Mouse (Mus musculus) heart, embryonic 12.5 days (tissue): ENCODE measurements at regions not wholly inside any gene's neighbourhood (a gene's known extent, or its start where the extent isn't known, plus 50 kb on each side); places are given as distances from the start of the nearest gene placed in this dataset.
"Not testable (repeated sequence)": the region's sequence is repeated elsewhere in the genome, so short reads cannot be mapped to it uniquely, and the experiment has no call there.

Experiments
- ATAC-seq: fragments of 200-750 bp; cut with Nextera tagmentation; 2 replicates; pipeline ENCODE4 v1.8.0; 2017; ENCODE audit warnings: moderate TSS enrichment, moderate library complexity; ENCODE audit not compliant: insufficient number of reproducible peaks, low FRiP score
- H3K27ac ChIP-seq: fragments of 300-500 bp; sonication (generic); 2 replicates; pipeline ENCODE4 v1.5.1; 2016; ENCODE audit warnings: mild to moderate bottlenecking, moderate library complexity; ENCODE audit not compliant: poor library complexity, severe bottlenecking
- H3K27me3 ChIP-seq: fragments of 300-500 bp; sonication (generic); replicated peaks from 2 replicates; pipeline ENCODE4 v1.6.1; 2016; ENCODE audit warnings: mild to moderate bottlenecking, moderate library complexity
- H3K36me3 ChIP-seq: fragments of 300-500 bp; sonication (generic); 2 replicates; pipeline ENCODE4 v1.6.1; 2016; ENCODE audit warnings: mild to moderate bottlenecking, moderate library complexity
- H3K4me1 ChIP-seq: fragments of 300-500 bp; sonication (generic); replicated peaks from 2 replicates; pipeline ENCODE4 v1.6.1; 2016; ENCODE audit warnings: mild to moderate bottlenecking
- H3K4me2 ChIP-seq: fragments of 300-500 bp; sonication (generic); 2 replicates; pipeline ENCODE4 v1.6.1; 2016; ENCODE audit warnings: mild to moderate bottlenecking, moderate library complexity
- H3K4me3 ChIP-seq: fragments of 300-500 bp; sonication (generic); 2 replicates; pipeline ENCODE4 v1.5.1; 2016; ENCODE audit warnings: mild to moderate bottlenecking
- H3K9ac ChIP-seq: fragments of 300-500 bp; sonication (generic); 2 replicates; pipeline ENCODE4 v1.6.1; 2016; ENCODE audit warnings: mild to moderate bottlenecking, moderate library complexity
- H3K9me3 ChIP-seq: fragments of 300-500 bp; sonication (generic); replicated peaks from 2 replicates; pipeline ENCODE4 v1.6.1; 2016; ENCODE audit warnings: mild to moderate bottlenecking, moderate library complexity
- WGBS: fragments of 180-500 bp; shearing (Covaris S2); methylation state at CpG from one replicate; pipeline ENCODE4 v1.1.7; 2016; 5-methylcytosine and 5-hydroxymethylcytosine counted together

- WGBS = 90% methylated on average over 14 of the region's 14 CpGs
Observed at GRCm38 (mm10) chr12:77526581-77526980, 288.7 kb downstream of the Fut8 start.

GRCm38 (mm10) chr12:77527499-77527898 is 289.6 kb downstream of the Fut8 start:
- Histone ChIP-seq H3K27ac (no peak overlapping the region), H3K4me2 (no peak overlapping the region), H3K4me1 (no peaks in the 10 kb centered on the region), H3K36me3 (no peaks in the 10 kb centered on the region), H3K4me3 (no peak overlapping the region), H3K27me3 (0 out of 2 replicates have a peak, but pooled peaks cover 4% of the 10 kb centered on the region), H3K9me3 (no peaks in the 10 kb centered on the region), H3K9ac (no peak overlapping the region)
- 73% methylated on average over 1 of the region's 1 CpGs for WGBS
- ATAC-seq = no peak

More at GRCm38 (mm10) chr12:77526581-77526980, 288.7 kb downstream of the Fut8 start:
- not testable (repeated sequence) for ATAC-seq, H3K36me3 ChIP-seq, H3K4me2 ChIP-seq, H3K27me3 ChIP-seq, H3K27ac ChIP-seq, H3K4me3 ChIP-seq, H3K9me3 ChIP-seq, H3K4me1 ChIP-seq, H3K9ac ChIP-seq

GRCm38 (mm10) chr12:77527953-77528865 is 290.3 kb downstream of the Fut8 start:
- 78% methylated on average over 9 of the region's 9 CpGs for WGBS
- no peak for ATAC-seq
- no peak overlapping the region for H3K4me3 ChIP-seq

GRCm38 (mm10) chr12:77528868-77529271 is 290.9 kb downstream of the Fut8 start:
- Histone ChIP-seq H3K4me2 (no peak overlapping the region), H3K27ac (no peak overlapping the region), H3K27me3 (0 out of 2 replicates have a peak, but pooled peaks cover 4% of the 10 kb centered on the region), H3K4me3 (no peak overlapping the region), H3K9me3 (no peaks in the 10 kb centered on the region), H3K9ac (no peak overlapping the region), H3K36me3 (no peaks in the 10 kb centered on the region), H3K4me1 (no peaks in the 10 kb centered on the region)
- 81% methylated on average over 8 of the region's 8 CpGs for WGBS
- no peak for ATAC-seq

More at GRCm38 (mm10) chr12:77527953-77528865, 290.3 kb downstream of the Fut8 start:
- no peaks in the 10 kb centered on the region for H3K4me1 ChIP-seq
- no peak overlapping the region for H3K4me2 ChIP-seq
- no peak overlapping the region for H3K27ac ChIP-seq
- no peaks in the 10 kb centered on the region for H3K36me3 ChIP-seq
- no peaks in the 10 kb centered on the region for H3K9me3 ChIP-seq
- no peak overlapping the region for H3K9ac ChIP-seq
- H3K27me3 ChIP-seq = 0 out of 2 replicates have a peak, but pooled peaks cover 4% of the 10 kb centered on the region

- 87% methylated on average over 4 of the region's 4 CpGs for whole genome bisulfite sequencing
- ATAC-seq = no peak
- H3K4me3 ChIP-seq = no peak overlapping the region
Observed at GRCm38 (mm10) chr12:77529414-77529813, 291.5 kb downstream of the Fut8 start.

GRCm38 (mm10) chr12:77529955-77530354 is 292.0 kb downstream of the Fut8 start:
- H3K36me3 ChIP-seq = no peaks in the 10 kb centered on the region
- H3K4me3 ChIP-seq = no peak overlapping the region
- no peak overlapping the region for H3K4me2 ChIP-seq
- 0 out of 2 replicates have a peak, but pooled peaks cover 4% of the 10 kb centered on the region for H3K27me3 ChIP-seq
- H3K4me1 ChIP-seq = no peaks in the 10 kb centered on the region
- no peak for ATAC-seq
- H3K27ac ChIP-seq = no peak overlapping the region
- 77% methylated on average over 3 of the region's 3 CpGs for WGBS
- H3K9ac ChIP-seq = no peak overlapping the region
- no peaks in the 10 kb centered on the region for H3K9me3 ChIP-seq

More at GRCm38 (mm10) chr12:77529414-77529813, 291.5 kb downstream of the Fut8 start:
- Histone ChIP-seq H3K4me2 (no peak overlapping the region), H3K4me1 (no peaks in the 10 kb centered on the region), H3K27me3 (0 out of 2 replicates have a peak, but pooled peaks cover 4% of the 10 kb centered on the region), H3K9ac (no peak overlapping the region), H3K36me3 (no peaks in the 10 kb centered on the region), H3K27ac (no peak overlapping the region), H3K9me3 (no peaks in the 10 kb centered on the region)

- 70% methylated on average over 5 of the region's 5 CpGs for WGBS
- no peak overlapping the region for H3K4me2 ChIP-seq
Observed at GRCm38 (mm10) chr12:77531294-77531693, 293.4 kb downstream of the Fut8 start.

GRCm38 (mm10) chr12:77532547-77532946 is 294.6 kb downstream of the Fut8 start:
- 71% methylated on average over 8 of the region's 8 CpGs for WGBS
- H3K9me3 ChIP-seq = no peaks in the 10 kb centered on the region
- no peak for ATAC-seq

More at GRCm38 (mm10) chr12:77531294-77531693, 293.4 kb downstream of the Fut8 start:
- no peak overlapping the region for H3K9ac ChIP-seq
- H3K4me3 ChIP-seq = no peak overlapping the region
- H3K36me3 ChIP-seq = no peaks in the 10 kb centered on the region
- H3K4me1 ChIP-seq = no peaks in the 10 kb centered on the region
- 0 out of 2 replicates have a peak, but pooled peaks cover 4% of the 10 kb centered on the region for H3K27me3 ChIP-seq
- H3K27ac ChIP-seq = no peak overlapping the region
- no peak for ATAC-seq
- H3K9me3 ChIP-seq = no peaks in the 10 kb centered on the region

GRCm38 (mm10) chr12:77533606-77534005 is 295.7 kb downstream of the Fut8 start:
- Histone ChIP-seq H3K27me3 (no peaks in the 10 kb centered on the region), H3K27ac (no peak overlapping the region), H3K4me3 (no peak overlapping the region), H3K36me3 (no peaks in the 10 kb centered on the region), H3K9ac (no peak overlapping the region), H3K9me3 (no peaks in the 10 kb centered on the region), H3K4me1 (no peaks in the 10 kb centered on the region), H3K4me2 (no peak overlapping the region)
- 82% methylated on average over 2 of the region's 2 CpGs for WGBS
- no peak for ATAC-seq

More at GRCm38 (mm10) chr12:77532547-77532946, 294.6 kb downstream of the Fut8 start:
- Histone ChIP-seq H3K36me3 (no peaks in the 10 kb centered on the region), H3K4me1 (no peaks in the 10 kb centered on the region), H3K27me3 (no peaks in the 10 kb centered on the region), H3K4me3 (no peak overlapping the region), H3K27ac (no peak overlapping the region), H3K4me2 (no peak overlapping the region), H3K9ac (no peak overlapping the region)

GRCm38 (mm10) chr12:77534079-77534478 is 296.2 kb downstream of the Fut8 start:
- no peak for ATAC-seq
- no peak overlapping the region for H3K27ac ChIP-seq
- H3K4me1 ChIP-seq = no peaks in the 10 kb centered on the region
- H3K4me2 ChIP-seq = no peak overlapping the region
- no peaks in the 10 kb centered on the region for H3K9me3 ChIP-seq
- no peaks in the 10 kb centered on the region for H3K27me3 ChIP-seq
- H3K36me3 ChIP-seq = no peaks in the 10 kb centered on the region
- H3K9ac ChIP-seq = no peak overlapping the region
- no peak overlapping the region for H3K4me3 ChIP-seq
- WGBS = 50% methylated on average over 3 of the region's 3 CpGs

- no peaks in the 10 kb centered on the region for H3K36me3 ChIP-seq
- 65% methylated on average over 3 of the region's 3 CpGs for WGBS
- H3K9ac ChIP-seq = no peak overlapping the region
- H3K4me3 ChIP-seq = no peak overlapping the region
- H3K27ac ChIP-seq = no peak overlapping the region
- H3K9me3 ChIP-seq = no peaks in the 10 kb centered on the region
- no peak for ATAC-seq
- no peak overlapping the region for H3K4me2 ChIP-seq
- no peaks in the 10 kb centered on the region for H3K27me3 ChIP-seq
- H3K4me1 ChIP-seq = no peaks in the 10 kb centered on the region
Observed at GRCm38 (mm10) chr12:77535147-77535546, 297.2 kb downstream of the Fut8 start.
